Mouse (Mus musculus): ENCODE measurements around the gene Gm12845. TPM values are rescaled to one million over a fixed set of nuclear protein-coding genes. Genes with fewer than 3 reads are reported as not detected.
A peak's percentile ranks its signal among the peaks of the same experiment; 100 is the strongest.
"Not testable (repeated sequence)": the region's sequence is repeated elsewhere in the genome, so short reads cannot be mapped to it uniquely, and the experiment has no call there.

Gene Gm12845
- polyA plus RNA-seq, 1 experiment, result not detected

DNA sequence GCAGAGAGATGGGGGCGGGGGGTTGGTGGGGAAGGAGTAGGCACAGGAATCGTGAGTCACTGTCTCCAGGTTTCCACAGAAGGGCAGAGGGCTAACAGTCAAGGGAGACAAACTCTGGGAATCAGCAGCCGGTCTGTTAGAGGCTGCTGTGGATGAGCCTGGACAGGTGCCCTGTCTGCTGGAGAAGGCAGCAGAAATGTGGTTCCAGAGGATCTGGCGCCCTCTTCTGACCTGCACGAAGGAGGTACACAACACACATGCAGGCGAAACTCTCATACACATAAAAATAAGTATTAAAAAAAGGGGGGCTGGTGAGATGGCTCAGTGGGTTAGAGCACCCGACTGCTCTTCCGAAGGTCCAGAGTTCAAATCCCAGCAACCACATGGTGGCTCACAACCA, 13.3 kb downstream of the Gm12845 start:
- no peaks in the 10 kb centered on the region for H3K4me1 ChIP-seq (ENCODE audit: control insufficient read depth, insufficient read depth, low read length)
- H3K27ac ChIP-seq (ENCODE audit: insufficient read depth, low read length), result no peak overlapping the region
- no peaks in the 10 kb centered on the region for H3K36me3 ChIP-seq (ENCODE audit: control insufficient read depth, insufficient read depth, low read length, poor library complexity, severe bottlenecking)
- no peak overlapping the region for H3K4me3 ChIP-seq (ENCODE audit: low read depth, low read length)
- H3K9me3 ChIP-seq (replicated peaks; ENCODE audit: control insufficient read depth, insufficient read depth, low read length, poor library complexity, severe bottlenecking), result no peaks in the 10 kb centered on the region
- H3K27me3 ChIP-seq (ENCODE audit: control insufficient read depth, insufficient read depth, low read length, poor library complexity, severe bottlenecking), result no peaks in the 10 kb centered on the region
- no peak overlapping the region for H3K9ac ChIP-seq (ENCODE audit: low read depth, poor library complexity, severe bottlenecking)
- TF ChIP-seq EP300 (IDR thresholded peaks at IDR 0.05; ENCODE audit: insufficient read depth, low read depth, low read length) (no peak), POLR2A (IDR thresholded peaks at IDR 0.05; ENCODE audit: insufficient read depth, low read length) (no peak), CTCF (IDR thresholded peaks at IDR 0.05; ENCODE audit: low read depth, low read length) (peak; percentile 80)

DNA sequence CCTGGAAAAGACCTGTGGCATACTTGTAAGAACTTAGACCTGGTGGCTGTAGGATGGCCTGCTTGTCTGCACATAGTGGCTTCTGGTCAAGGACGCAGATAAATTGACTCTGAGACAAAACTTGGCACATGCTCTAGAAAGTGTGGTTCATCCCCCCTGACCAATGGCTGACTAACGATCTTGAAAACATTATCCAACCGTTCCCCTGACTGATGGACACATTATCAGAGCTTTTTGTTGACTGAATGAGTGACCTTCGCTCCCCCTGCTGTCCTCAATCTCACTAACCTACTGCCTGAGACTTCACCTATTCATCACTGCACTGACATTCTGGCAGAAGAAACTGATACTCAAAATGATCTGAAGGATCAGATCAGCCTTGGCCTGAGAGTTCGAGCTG, 28.3 kb downstream of the Gm12845 start:
- not testable (repeated sequence) for H3K9me3 ChIP-seq (replicated peaks; ENCODE audit: control insufficient read depth, insufficient read depth, low read length, poor library complexity, severe bottlenecking); H3K4me1 ChIP-seq (ENCODE audit: control insufficient read depth, insufficient read depth, low read length); H3K9ac ChIP-seq (ENCODE audit: low read depth, poor library complexity, severe bottlenecking); H3K27ac ChIP-seq (ENCODE audit: insufficient read depth, low read length); H3K27me3 ChIP-seq (ENCODE audit: control insufficient read depth, insufficient read depth, low read length, poor library complexity, severe bottlenecking); H3K36me3 ChIP-seq (ENCODE audit: control insufficient read depth, insufficient read depth, low read length, poor library complexity, severe bottlenecking); H3K4me3 ChIP-seq (ENCODE audit: low read depth, low read length)

GRCm38 (mm10) chr4:117760151-117760550, 35.9 kb downstream of the Gm12845 start:
- H3K36me3 ChIP-seq (ENCODE audit: control insufficient read depth, insufficient read depth, low read length, poor library complexity, severe bottlenecking), result no peaks in the 10 kb centered on the region
- no peaks in the 10 kb centered on the region for H3K27me3 ChIP-seq (ENCODE audit: control insufficient read depth, insufficient read depth, low read length, poor library complexity, severe bottlenecking)
- no peak for TF ChIP-seq POLR2A (IDR thresholded peaks at IDR 0.05; ENCODE audit: insufficient read depth, low read length)
- no peak overlapping the region for H3K4me3 ChIP-seq (ENCODE audit: low read depth, low read length)
- no peaks in the 10 kb centered on the region for H3K9me3 ChIP-seq (replicated peaks; ENCODE audit: control insufficient read depth, insufficient read depth, low read length, poor library complexity, severe bottlenecking)
- no peak overlapping the region for H3K9ac ChIP-seq (ENCODE audit: low read depth, poor library complexity, severe bottlenecking)
- H3K27ac ChIP-seq (ENCODE audit: insufficient read depth, low read length), result no peak overlapping the region
- H3K4me1 ChIP-seq (ENCODE audit: control insufficient read depth, insufficient read depth, low read length), result no peaks in the 10 kb centered on the region

DNA sequence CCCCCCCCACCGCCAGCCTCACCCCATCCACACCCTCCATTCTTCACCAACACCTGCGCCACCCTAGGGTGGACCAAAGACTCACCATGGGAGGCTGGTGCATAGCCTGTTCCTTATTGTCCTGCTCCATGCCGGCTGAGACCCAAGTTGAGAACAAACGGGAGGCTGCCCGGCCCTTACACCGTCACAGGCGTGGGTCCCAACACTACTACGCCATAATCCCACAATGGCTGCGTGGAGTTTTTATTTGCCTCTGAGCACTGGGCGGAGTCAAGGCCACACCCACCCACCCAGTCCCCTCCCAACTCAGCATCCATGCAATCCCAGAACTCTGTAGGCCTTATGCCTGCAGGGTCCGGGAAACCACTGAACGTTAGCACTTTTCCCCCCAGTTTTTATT, 41.2 kb downstream of the Gm12845 start, which contains the start of gene Klf17:
Klf17 (minus strand) TSS at position 233 of the 400 bp plus-strand sequence.
- no peaks in the 10 kb centered on the region for H3K27me3 ChIP-seq (ENCODE audit: control insufficient read depth, insufficient read depth, low read length, poor library complexity, severe bottlenecking)
- no peak within 1 kb of the TSS for H3K9ac ChIP-seq (ENCODE audit: low read depth, poor library complexity, severe bottlenecking)
- no peaks in the 10 kb centered on the region for H3K4me1 ChIP-seq (ENCODE audit: control insufficient read depth, insufficient read depth, low read length)
- H3K9me3 ChIP-seq (replicated peaks; ENCODE audit: control insufficient read depth, insufficient read depth, low read length, poor library complexity, severe bottlenecking), result no peaks in the 10 kb centered on the region
- H3K36me3 ChIP-seq (ENCODE audit: control insufficient read depth, insufficient read depth, low read length, poor library complexity, severe bottlenecking), result no peaks in the 10 kb centered on the region
- H3K4me3 ChIP-seq (ENCODE audit: low read depth, low read length), result peak within 1 kb of the TSS; percentile 19; the same call in 1 of the 2 replicates
- no peak within 1 kb of the TSS for H3K27ac ChIP-seq (ENCODE audit: insufficient read depth, low read length)
- TF ChIP-seq EP300 (IDR thresholded peaks at IDR 0.05; ENCODE audit: insufficient read depth, low read depth, low read length) (no peak), POLR2A (IDR thresholded peaks at IDR 0.05; ENCODE audit: insufficient read depth, low read length) (no peak), CTCF (IDR thresholded peaks at IDR 0.05; ENCODE audit: low read depth, low read length) (no peak)

DNA sequence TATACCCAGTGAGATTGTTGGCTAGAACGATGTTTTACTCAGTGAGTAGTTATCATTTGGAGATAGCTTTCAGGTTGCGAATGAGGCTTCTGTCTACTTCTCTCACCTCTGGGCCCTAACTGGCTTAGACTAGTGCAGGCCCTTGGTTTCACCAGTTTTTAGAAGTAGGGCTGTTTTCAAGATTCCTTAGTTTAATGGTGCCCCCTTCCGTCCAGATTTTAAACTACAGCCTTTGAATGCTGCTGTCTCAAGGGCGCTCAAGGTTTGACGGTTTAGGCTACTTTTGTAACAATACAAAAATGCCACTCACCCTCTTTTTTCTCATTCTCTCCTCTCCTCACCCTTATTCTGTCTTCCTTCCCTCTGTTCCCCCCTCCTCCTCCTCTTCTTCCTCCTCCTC, 46.7 kb downstream of the Gm12845 start:
- Histone ChIP-seq H3K4me1 (ENCODE audit: control insufficient read depth, insufficient read depth, low read length) (no peaks in the 10 kb centered on the region), H3K9ac (ENCODE audit: low read depth, poor library complexity, severe bottlenecking) (no peak overlapping the region), H3K4me3 (ENCODE audit: low read depth, low read length) (no peak overlapping the region), H3K9me3 (replicated peaks; ENCODE audit: control insufficient read depth, insufficient read depth, low read length, poor library complexity, severe bottlenecking) (no peaks in the 10 kb centered on the region), H3K27ac (ENCODE audit: insufficient read depth, low read length) (no peak overlapping the region), H3K27me3 (ENCODE audit: control insufficient read depth, insufficient read depth, low read length, poor library complexity, severe bottlenecking) (no peaks in the 10 kb centered on the region), H3K36me3 (ENCODE audit: control insufficient read depth, insufficient read depth, low read length, poor library complexity, severe bottlenecking) (no peaks in the 10 kb centered on the region)
- TF ChIP-seq CTCF (IDR thresholded peaks at IDR 0.05; ENCODE audit: low read depth, low read length), result no peak
- TF ChIP-seq POLR2A (IDR thresholded peaks at IDR 0.05; ENCODE audit: insufficient read depth, low read length), result no peak
- TF ChIP-seq EP300 (IDR thresholded peaks at IDR 0.05; ENCODE audit: insufficient read depth, low read depth, low read length), result no peak

GRCm38 (mm10) chr4:117772960-117773359, 48.7 kb downstream of the Gm12845 start:
- Histone ChIP-seq H3K36me3 (ENCODE audit: control insufficient read depth, insufficient read depth, low read length, poor library complexity, severe bottlenecking) (no peaks in the 10 kb centered on the region), H3K27ac (ENCODE audit: insufficient read depth, low read length) (no peak overlapping the region), H3K4me3 (ENCODE audit: low read depth, low read length) (no peak overlapping the region), H3K4me1 (ENCODE audit: control insufficient read depth, insufficient read depth, low read length) (no peaks in the 10 kb centered on the region), H3K9me3 (replicated peaks; ENCODE audit: control insufficient read depth, insufficient read depth, low read length, poor library complexity, severe bottlenecking) (no peaks in the 10 kb centered on the region), H3K27me3 (ENCODE audit: control insufficient read depth, insufficient read depth, low read length, poor library complexity, severe bottlenecking) (no peaks in the 10 kb centered on the region), H3K9ac (ENCODE audit: low read depth, poor library complexity, severe bottlenecking) (no peak overlapping the region)
- TF ChIP-seq POLR2A (IDR thresholded peaks at IDR 0.05; ENCODE audit: insufficient read depth, low read length) (no peak), EP300 (IDR thresholded peaks at IDR 0.05; ENCODE audit: insufficient read depth, low read depth, low read length) (no peak), CTCF (IDR thresholded peaks at IDR 0.05; ENCODE audit: low read depth, low read length) (no peak)

Other genes starting within 250 kb of the Gm12845 start
- gene Rnf220, start 227.4 kb upstream of the Gm12845 start, polyA plus RNA-seq (2011; ENCODE audit: insufficient read depth, insufficient read length, low read depth, missing spikeins), result 130 and 132 TPM in 2 replicates
- gene Eri3, start 174.0 kb upstream of the Gm12845 start, polyA plus RNA-seq (2011; ENCODE audit: insufficient read depth, insufficient read length, low read depth, missing spikeins), result 67.1 and 68.0 TPM in 2 replicates
- 28.0 and 35.1 TPM in 2 replicates for gene Dmap1, start 42.1 kb upstream of the Gm12845 start, polyA plus RNA-seq (2011; ENCODE audit: insufficient read depth, insufficient read length, low read depth, missing spikeins)
- gene Klf17, start 41.2 kb downstream of the Gm12845 start, polyA plus RNA-seq (2011; ENCODE audit: insufficient read depth, insufficient read length, low read depth, missing spikeins), result 0.48 TPM in 1 of 2 replicates, not detected in the other
- 2.1 and 3.5 TPM in 2 replicates for gene Slc6a9, start 110.1 kb downstream of the Gm12845 start, polyA plus RNA-seq (2011; ENCODE audit: insufficient read depth, insufficient read length, low read depth, missing spikeins)
- 1.7 and 3.8 TPM in 2 replicates for gene Ccdc24, start 148.1 kb downstream of the Gm12845 start, polyA plus RNA-seq (2011; ENCODE audit: insufficient read depth, insufficient read length, low read depth, missing spikeins)
- gene B4galt2, start 159.1 kb downstream of the Gm12845 start, polyA plus RNA-seq (2011; ENCODE audit: insufficient read depth, insufficient read length, low read depth, missing spikeins), result 15.3 and 18.2 TPM in 2 replicates
- 102 and 115 TPM in 2 replicates for gene Atp6v0b, start 162.9 kb downstream of the Gm12845 start, polyA plus RNA-seq (2011; ENCODE audit: insufficient read depth, insufficient read length, low read depth, missing spikeins)
- 7.4 and 8.0 TPM in 2 replicates for gene Dph2, start 167.6 kb downstream of the Gm12845 start, polyA plus RNA-seq (2011; ENCODE audit: insufficient read depth, insufficient read length, low read depth, missing spikeins)
- 24.7 and 25.1 TPM in 2 replicates for gene Ipo13, start 190.6 kb downstream of the Gm12845 start, polyA plus RNA-seq (2011; ENCODE audit: insufficient read depth, insufficient read length, low read depth, missing spikeins)
- gene Artn, start 205.4 kb downstream of the Gm12845 start, polyA plus RNA-seq (2011; ENCODE audit: insufficient read depth, insufficient read length, low read depth, missing spikeins), result 5.0 and 6.1 TPM in 2 replicates

All from ES-Bruce4 (cell line).